Mouse (Mus musculus) cerebellum, adult (tissue): Measurements from ENCODE around the gene Svip.

Experiments
- ATAC-seq: cut with Nextera tagmentation; 2 replicates; pipeline ENCODE4 v1.9.2; 2017; ENCODE audit warnings: mild to moderate bottlenecking, moderate library complexity, mixed read lengths; ENCODE audit not compliant: insufficient number of reproducible peaks, low FRiP score, low TSS enrichment

Gene Svip

GRCm38 (mm10) chr7:52005511-52006295 is at the start of gene Svip:
Svip (minus strand) TSS chr7:52006018.
- ATAC-seq: peak; percentile 98

- ATAC-seq: no peak
Observed at GRCm38 (mm10) chr7:52037600-52038582, 32.1 kb upstream of the Svip start.

- no peak for ATAC-seq
Observed at GRCm38 (mm10) chr7:52024050-52024626, 18.3 kb upstream of the Svip start.

- no peak for ATAC-seq
Observed at GRCm38 (mm10) chr7:52022039-52022438, 16.2 kb upstream of the Svip start.

- no peak for ATAC-seq
Observed at GRCm38 (mm10) chr7:52015628-52016027, 9.8 kb upstream of the Svip start, which contains the start of gene 1700015G11Rik. 1700015G11Rik (minus strand) TSS chr7:52015728.

- no peak for ATAC-seq
Observed at GRCm38 (mm10) chr7:52015180-52015579, 9.4 kb upstream of the Svip start.

- no peak for ATAC-seq
Observed at GRCm38 (mm10) chr7:52013457-52013856, 7.6 kb upstream of the Svip start.

GRCm38 (mm10) chr7:52007138-52007537 is 1.3 kb upstream of the Svip start:
- no peak for ATAC-seq

- peak; percentile 81 for ATAC-seq
Observed at GRCm38 (mm10) chr7:52006296-52006630, 445 bp upstream of the Svip start.

GRCm38 (mm10) chr7:51991020-51991419 is 14.8 kb downstream of the Svip start:
- ATAC-seq: no peak

GRCm38 (mm10) chr7:51986909-51987308 is 18.9 kb downstream of the Svip start:
- no peak for ATAC-seq

- ATAC-seq: no peak
Observed at GRCm38 (mm10) chr7:51985763-51986162, 20.1 kb downstream of the Svip start.

- ATAC-seq: no peak
Observed at GRCm38 (mm10) chr7:51982303-51982702, 23.5 kb downstream of the Svip start.

GRCm38 (mm10) chr7:51979271-51979670 is 26.5 kb downstream of the Svip start:
- ATAC-seq: no peak

GRCm38 (mm10) chr7:51975181-51975580 is 30.6 kb downstream of the Svip start:
- no peak for ATAC-seq

GRCm38 (mm10) chr7:51973526-51973925 is 32.3 kb downstream of the Svip start:
- no peak for ATAC-seq

- ATAC-seq: no peak
Observed at GRCm38 (mm10) chr7:51973091-51973490, 32.7 kb downstream of the Svip start.

- ATAC-seq: peak; percentile 65
Observed at GRCm38 (mm10) chr7:51972252-51972855, 33.5 kb downstream of the Svip start.

GRCm38 (mm10) chr7:51969379-51969778 is 36.4 kb downstream of the Svip start:
- ATAC-seq: no peak

- ATAC-seq: no peak
Observed at GRCm38 (mm10) chr7:51967581-51967980, 38.2 kb downstream of the Svip start.
